Mouse (Mus musculus): ENCODE results near the gene Mettl24. TPM values are rescaled to one million over a fixed set of nuclear protein-coding genes. Genes with fewer than 3 reads are reported as not detected.

Mettl24 gene
- polyA plus RNA-seq, 1 experiment = not detected

GRCm38 (mm10) chr10:40713018-40713608 lies 30.0 kb downstream of the Mettl24 start:
- H3K4me1 ChIP-seq = peaks cover 5% of the 10 kb centered on the region
- peaks cover 5% of the 10 kb centered on the region for H3K27me3 ChIP-seq (replicated peaks)
- no peak overlapping the region for H3K4me3 ChIP-seq (replicated peaks)
- no peaks in the 10 kb centered on the region for H3K36me3 ChIP-seq (replicated peaks; ENCODE audit: low read length)
- no peaks in the 10 kb centered on the region for H3K9me3 ChIP-seq
- TF ChIP-seq FLI1 (IDR thresholded peaks at IDR 0.05; ENCODE audit: low read length) = no peak
- no peak for TF ChIP-seq GATA1 (IDR thresholded peaks at IDR 0.05; ENCODE audit: borderline replicate concordance, low read length)

DNA sequence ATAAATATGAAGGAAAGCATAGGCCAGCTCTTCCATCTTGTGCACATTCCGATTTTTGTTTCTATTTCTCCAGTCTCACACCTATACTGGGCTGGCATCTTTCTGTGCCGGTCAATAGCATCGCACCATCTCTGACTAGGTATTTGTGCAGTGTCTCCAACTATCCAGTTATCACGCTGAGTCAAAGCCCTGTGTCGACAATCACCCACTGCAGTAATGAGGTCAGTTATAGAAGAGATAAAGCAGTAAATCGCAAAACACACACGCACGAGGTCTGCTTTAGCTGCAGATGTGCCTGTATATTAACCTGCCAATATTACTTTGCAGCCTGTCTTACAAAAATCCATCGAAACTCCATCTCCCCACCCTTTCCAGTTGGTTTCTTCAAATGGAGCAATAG lies 30.7 kb downstream of the Mettl24 start:
- Histone ChIP-seq H3K36me3 (replicated peaks; ENCODE audit: low read length) (no peaks in the 10 kb centered on the region), H3K4me1 (peaks cover 5% of the 10 kb centered on the region), H3K9me3 (no peaks in the 10 kb centered on the region), H3K27me3 (replicated peaks) (peaks cover 5% of the 10 kb centered on the region), H3K4me3 (replicated peaks) (no peak overlapping the region)
- TF ChIP-seq GATA1 (IDR thresholded peaks at IDR 0.05; ENCODE audit: borderline replicate concordance, low read length) = no peak
- no peak for TF ChIP-seq FLI1 (IDR thresholded peaks at IDR 0.05; ENCODE audit: low read length)

DNA sequence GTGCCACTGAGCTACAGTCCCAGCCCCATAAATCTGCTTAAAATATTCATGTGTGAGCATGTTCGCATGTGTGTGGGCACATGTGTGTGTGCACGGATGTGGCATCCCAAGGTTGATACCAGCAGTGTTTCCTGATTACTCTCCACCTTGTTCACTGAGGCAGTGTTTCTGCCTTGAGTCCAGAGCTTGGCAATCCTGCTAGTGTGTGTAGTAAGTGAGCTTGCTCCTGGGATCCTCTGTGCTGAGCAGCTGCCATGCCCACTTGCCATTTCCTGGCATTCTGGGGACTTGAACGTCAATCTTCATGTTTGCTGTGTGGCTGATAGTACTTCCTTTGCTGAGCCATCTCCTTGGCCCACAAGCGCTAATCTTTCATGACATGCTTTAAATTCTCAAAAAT lies 32.1 kb downstream of the Mettl24 start:
- peak overlapping the region; percentile 12 for H3K4me3 ChIP-seq (replicated peaks)
- no peaks in the 10 kb centered on the region for H3K9me3 ChIP-seq
- peaks cover 5% of the 10 kb centered on the region for H3K4me1 ChIP-seq
- peaks cover 3% of the 10 kb centered on the region for H3K27me3 ChIP-seq (replicated peaks)
- no peaks in the 10 kb centered on the region for H3K36me3 ChIP-seq (replicated peaks; ENCODE audit: low read length)
- no peak for TF ChIP-seq FLI1 (IDR thresholded peaks at IDR 0.05; ENCODE audit: low read length)
- TF ChIP-seq GATA1 (IDR thresholded peaks at IDR 0.05; ENCODE audit: borderline replicate concordance, low read length) = no peak

GRCm38 (mm10) chr10:40716296-40716695 lies 33.2 kb downstream of the Mettl24 start:
- no peak overlapping the region for H3K4me3 ChIP-seq (replicated peaks)
- peaks cover 3% of the 10 kb centered on the region for H3K27me3 ChIP-seq (replicated peaks)
- H3K36me3 ChIP-seq (replicated peaks; ENCODE audit: low read length) = no peaks in the 10 kb centered on the region
- TF ChIP-seq FLI1 (IDR thresholded peaks at IDR 0.05; ENCODE audit: low read length) (no peak), GATA1 (IDR thresholded peaks at IDR 0.05; ENCODE audit: borderline replicate concordance, low read length) (no peak)
- peaks cover 5% of the 10 kb centered on the region for H3K4me1 ChIP-seq
- no peaks in the 10 kb centered on the region for H3K9me3 ChIP-seq

GRCm38 (mm10) chr10:40716713-40717112 lies 33.6 kb downstream of the Mettl24 start:
- no peaks in the 10 kb centered on the region for H3K9me3 ChIP-seq

GRCm38 (mm10) chr10:40718362-40718761 lies 35.3 kb downstream of the Mettl24 start:
- TF ChIP-seq FLI1 (IDR thresholded peaks at IDR 0.05; ENCODE audit: low read length) (no peak), GATA1 (IDR thresholded peaks at IDR 0.05; ENCODE audit: borderline replicate concordance, low read length) (no peak)
- H3K4me3 ChIP-seq (replicated peaks) = no peak overlapping the region

More at GRCm38 (mm10) chr10:40716713-40717112, 33.6 kb downstream of the Mettl24 start:
- TF ChIP-seq GATA1 (IDR thresholded peaks at IDR 0.05; ENCODE audit: borderline replicate concordance, low read length) (no peak), FLI1 (IDR thresholded peaks at IDR 0.05; ENCODE audit: low read length) (no peak)
- peaks cover 3% of the 10 kb centered on the region for H3K27me3 ChIP-seq (replicated peaks)
- no peaks in the 10 kb centered on the region for H3K36me3 ChIP-seq (replicated peaks; ENCODE audit: low read length)
- no peak overlapping the region for H3K4me3 ChIP-seq (replicated peaks)
- peaks cover 5% of the 10 kb centered on the region for H3K4me1 ChIP-seq

DNA sequence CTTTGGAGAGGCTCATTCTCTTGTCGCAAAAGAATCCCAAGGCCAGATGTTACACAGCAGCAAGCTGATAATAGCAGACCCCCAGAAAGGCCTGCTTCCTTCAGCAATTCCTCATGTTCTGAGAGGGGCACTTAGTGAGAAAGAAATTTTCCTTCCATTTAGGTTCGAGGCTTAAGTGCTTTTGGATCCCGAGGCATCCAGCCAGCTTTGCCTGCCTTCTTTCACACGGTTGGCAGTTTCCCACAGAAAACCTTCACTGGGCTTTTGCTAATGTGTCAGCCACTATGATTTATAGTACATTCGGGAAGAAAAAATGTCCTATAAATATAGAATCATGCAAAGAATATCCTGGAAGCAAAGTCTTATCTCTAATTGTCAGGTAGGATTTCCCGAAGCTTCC lies 36.0 kb downstream of the Mettl24 start:
- no peaks in the 10 kb centered on the region for H3K36me3 ChIP-seq (replicated peaks; ENCODE audit: low read length)
- TF ChIP-seq GATA1 (IDR thresholded peaks at IDR 0.05; ENCODE audit: borderline replicate concordance, low read length) = no peak
- no peak for TF ChIP-seq FLI1 (IDR thresholded peaks at IDR 0.05; ENCODE audit: low read length)
- no peaks in the 10 kb centered on the region for H3K9me3 ChIP-seq
- H3K27me3 ChIP-seq (replicated peaks) = peaks cover 6% of the 10 kb centered on the region
- H3K4me3 ChIP-seq (replicated peaks) = no peak overlapping the region
- peaks cover 5% of the 10 kb centered on the region for H3K4me1 ChIP-seq

More at GRCm38 (mm10) chr10:40718362-40718761, 35.3 kb downstream of the Mettl24 start:
- peaks cover 5% of the 10 kb centered on the region for H3K4me1 ChIP-seq
- H3K9me3 ChIP-seq = no peaks in the 10 kb centered on the region
- H3K36me3 ChIP-seq (replicated peaks; ENCODE audit: low read length) = no peaks in the 10 kb centered on the region
- H3K27me3 ChIP-seq (replicated peaks) = peaks cover 3% of the 10 kb centered on the region

DNA sequence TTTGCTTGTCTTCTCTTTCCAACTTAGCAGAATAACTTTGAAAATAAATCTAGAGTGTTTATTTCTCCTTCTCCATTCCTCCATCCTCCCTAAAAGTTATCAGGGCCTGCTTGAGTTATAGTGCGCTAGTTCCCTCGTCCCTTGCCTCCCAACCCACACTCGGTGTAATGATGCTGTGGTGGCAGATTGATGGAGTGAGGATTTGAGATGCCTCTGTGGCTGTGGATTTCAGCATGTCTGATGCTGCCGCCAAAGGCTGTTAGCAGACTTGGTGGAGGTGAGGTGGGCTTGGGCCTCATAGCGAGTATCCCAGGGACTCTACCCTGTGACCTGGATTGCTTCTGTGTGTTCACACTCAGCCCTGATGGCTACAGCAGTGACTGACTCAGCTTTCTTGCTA lies 37.8 kb downstream of the Mettl24 start:
- Histone ChIP-seq H3K9me3 (no peaks in the 10 kb centered on the region), H3K27me3 (replicated peaks) (peaks cover 3% of the 10 kb centered on the region), H3K4me3 (replicated peaks) (no peak overlapping the region), H3K4me1 (no peaks in the 10 kb centered on the region), H3K36me3 (replicated peaks; ENCODE audit: low read length) (no peaks in the 10 kb centered on the region)
- no peak for TF ChIP-seq FLI1 (IDR thresholded peaks at IDR 0.05; ENCODE audit: low read length)
- no peak for TF ChIP-seq GATA1 (IDR thresholded peaks at IDR 0.05; ENCODE audit: borderline replicate concordance, low read length)

- Histone ChIP-seq H3K4me3 (replicated peaks) (no peak overlapping the region), H3K27me3 (replicated peaks) (peaks cover 4% of the 10 kb centered on the region), H3K36me3 (replicated peaks; ENCODE audit: low read length) (no peaks in the 10 kb centered on the region), H3K4me1 (no peaks in the 10 kb centered on the region), H3K9me3 (no peaks in the 10 kb centered on the region)
- TF ChIP-seq GATA1 (IDR thresholded peaks at IDR 0.05; ENCODE audit: borderline replicate concordance, low read length) = no peak
- no peak for TF ChIP-seq FLI1 (IDR thresholded peaks at IDR 0.05; ENCODE audit: low read length)
Measured at GRCm38 (mm10) chr10:40724342-40724741, 41.3 kb downstream of the Mettl24 start.

GRCm38 (mm10) chr10:40725066-40725465 lies 42.0 kb downstream of the Mettl24 start:
- Histone ChIP-seq H3K27me3 (replicated peaks) (peaks cover 4% of the 10 kb centered on the region), H3K9me3 (no peaks in the 10 kb centered on the region), H3K4me3 (replicated peaks) (no peak overlapping the region), H3K36me3 (replicated peaks; ENCODE audit: low read length) (no peaks in the 10 kb centered on the region), H3K4me1 (no peaks in the 10 kb centered on the region)
- no peak for TF ChIP-seq FLI1 (IDR thresholded peaks at IDR 0.05; ENCODE audit: low read length)
- TF ChIP-seq GATA1 (IDR thresholded peaks at IDR 0.05; ENCODE audit: borderline replicate concordance, low read length) = no peak
